Mouse (Mus musculus) spleen, adult 12 weeks (tissue): Measurements from ENCODE around the gene Hist3h2a.
"Not testable (repeated sequence)": the region's sequence is repeated elsewhere in the genome, so short reads cannot be mapped to it uniquely, and the experiment has no call there.

Experiments
- DNase-seq: peaks from one replicate; pipeline ENCODE4 v3.0.0; 2022; ENCODE audit warnings: low spot score

Gene Hist3h2a

GRCm38 (mm10) chr11:58947798-58948528 is 6.5 kb upstream of the Hist3h2a start:
- no peak for DNase-seq

DNA sequence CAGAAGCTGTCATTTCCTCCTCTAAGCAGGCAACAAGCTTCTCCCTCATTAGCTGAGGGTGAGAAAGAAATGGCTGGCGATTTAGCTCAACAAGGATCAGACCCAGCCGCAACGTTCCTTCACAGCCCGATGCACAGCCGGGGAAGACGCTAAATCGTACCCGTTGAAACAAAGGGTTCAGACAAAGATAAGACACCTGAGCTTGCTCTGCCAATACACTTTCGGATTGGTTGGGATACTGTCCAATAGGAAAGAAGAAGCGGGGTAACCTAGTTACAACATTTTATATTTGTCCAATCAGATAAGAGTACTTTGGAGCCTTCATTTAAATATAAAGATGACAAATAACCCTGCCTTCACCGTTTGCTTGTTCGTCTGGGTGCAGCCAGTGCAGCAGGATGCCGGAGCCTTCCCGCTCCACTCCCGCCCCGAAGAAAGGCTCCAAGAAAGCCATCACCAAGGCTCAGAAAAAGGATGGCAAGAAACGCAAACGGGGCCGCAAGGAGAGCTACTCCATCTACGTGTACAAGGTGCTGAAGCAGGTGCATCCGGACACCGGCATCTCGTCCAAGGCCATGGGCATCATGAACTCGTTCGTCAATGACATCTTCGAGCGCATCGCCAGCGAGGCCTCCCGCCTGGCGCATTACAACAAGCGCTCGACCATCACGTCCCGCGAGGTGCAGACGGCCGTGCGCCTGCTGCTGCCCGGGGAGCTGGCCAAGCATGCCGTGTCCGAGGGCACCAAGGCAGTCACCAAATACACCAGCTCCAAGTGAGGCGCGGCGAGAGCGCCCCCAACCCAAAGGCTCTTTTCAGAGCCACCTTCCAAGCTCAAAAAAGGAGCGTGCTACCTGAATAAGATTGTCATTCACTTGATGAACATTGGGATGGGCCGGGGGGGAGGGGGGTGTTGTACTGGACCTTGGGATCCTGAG is 5.7 kb upstream of the Hist3h2a start, which contains the start of gene Hist3h2ba:
Gene Hist3h2ba (plus strand): TSS at position 379 of the 938 bp plus-strand sequence.
- DNase-seq, result peak; percentile 70

- DNase-seq, result no peak
Measured at GRCm38 (mm10) chr11:58949480-58950431, 4.7 kb upstream of the Hist3h2a start.

GRCm38 (mm10) chr11:58951210-58951609 is 3.3 kb upstream of the Hist3h2a start:
- no peak for DNase-seq

- DNase-seq, result no peak
Measured at GRCm38 (mm10) chr11:58953351-58954169, 925 bp upstream of the Hist3h2a start.

DNA sequence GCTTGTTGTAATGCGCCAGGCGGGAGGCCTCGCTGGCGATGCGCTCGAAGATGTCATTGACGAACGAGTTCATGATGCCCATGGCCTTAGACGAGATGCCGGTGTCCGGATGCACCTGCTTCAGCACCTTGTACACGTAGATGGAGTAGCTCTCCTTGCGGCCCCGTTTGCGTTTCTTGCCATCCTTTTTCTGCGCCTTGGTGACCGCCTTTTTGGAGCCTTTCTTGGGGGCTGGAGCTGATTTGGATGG is 390 bp upstream of the Hist3h2a start:
- not testable (repeated sequence) for DNase-seq

DNA sequence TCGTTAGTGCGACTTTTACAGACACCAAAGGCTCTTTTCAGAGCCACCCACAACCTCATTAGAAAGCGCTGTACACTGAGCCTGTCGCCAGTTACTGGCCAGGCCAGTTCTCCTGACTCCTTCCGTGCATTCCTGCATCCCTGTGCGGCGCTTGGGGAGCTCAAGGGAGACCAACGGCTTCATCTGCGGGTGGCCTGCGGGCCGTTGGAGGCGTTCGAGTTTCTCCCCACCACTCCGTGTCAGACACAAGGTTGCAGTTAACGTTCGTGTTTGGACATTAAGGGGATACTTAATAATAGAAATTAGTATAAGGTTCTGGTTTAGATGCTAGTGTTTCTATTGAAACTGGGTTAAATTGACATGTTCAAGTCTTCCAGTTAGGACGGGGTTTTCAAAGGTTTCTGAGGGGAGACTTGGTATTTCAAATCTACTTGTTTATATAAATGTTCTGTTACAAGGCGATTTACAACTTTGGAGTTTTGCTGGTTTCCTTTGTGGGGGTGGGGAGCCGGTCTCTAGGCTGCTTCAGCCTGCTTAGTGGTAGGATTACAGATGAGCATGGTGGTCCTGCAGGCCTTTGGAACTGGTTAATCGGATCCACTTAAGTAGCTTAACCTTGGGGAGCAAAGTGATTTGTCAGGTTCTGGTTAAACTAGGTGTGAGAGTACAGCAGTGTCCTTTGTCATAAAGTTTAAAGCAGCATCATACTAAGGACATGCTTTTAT is 820 bp downstream of the Hist3h2a start:
- no peak for DNase-seq

DNA sequence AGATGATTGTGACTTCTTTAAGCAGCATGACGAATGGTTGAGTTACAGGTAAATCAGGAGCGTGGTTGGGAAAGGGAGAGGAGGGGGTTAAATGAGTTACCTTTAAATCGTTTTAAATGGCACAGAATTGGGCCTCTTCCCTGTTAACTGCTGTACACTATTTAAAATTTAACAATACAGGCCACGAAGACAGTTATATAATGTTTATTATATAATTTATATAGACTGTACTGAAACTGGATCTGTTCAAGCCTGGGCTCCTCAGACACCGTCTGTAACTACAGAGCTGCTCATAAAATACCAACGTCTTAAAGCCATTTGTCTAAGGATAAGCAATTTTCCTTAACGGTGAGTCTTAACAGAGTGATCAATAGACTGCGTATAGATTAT is 1.4 kb downstream of the Hist3h2a start:
- no peak for DNase-seq

GRCm38 (mm10) chr11:58957226-58957914 is 2.9 kb downstream of the Hist3h2a start:
- DNase-seq, result no peak

- no peak for DNase-seq
Measured at GRCm38 (mm10) chr11:58958536-58958935, 4.1 kb downstream of the Hist3h2a start.

DNA sequence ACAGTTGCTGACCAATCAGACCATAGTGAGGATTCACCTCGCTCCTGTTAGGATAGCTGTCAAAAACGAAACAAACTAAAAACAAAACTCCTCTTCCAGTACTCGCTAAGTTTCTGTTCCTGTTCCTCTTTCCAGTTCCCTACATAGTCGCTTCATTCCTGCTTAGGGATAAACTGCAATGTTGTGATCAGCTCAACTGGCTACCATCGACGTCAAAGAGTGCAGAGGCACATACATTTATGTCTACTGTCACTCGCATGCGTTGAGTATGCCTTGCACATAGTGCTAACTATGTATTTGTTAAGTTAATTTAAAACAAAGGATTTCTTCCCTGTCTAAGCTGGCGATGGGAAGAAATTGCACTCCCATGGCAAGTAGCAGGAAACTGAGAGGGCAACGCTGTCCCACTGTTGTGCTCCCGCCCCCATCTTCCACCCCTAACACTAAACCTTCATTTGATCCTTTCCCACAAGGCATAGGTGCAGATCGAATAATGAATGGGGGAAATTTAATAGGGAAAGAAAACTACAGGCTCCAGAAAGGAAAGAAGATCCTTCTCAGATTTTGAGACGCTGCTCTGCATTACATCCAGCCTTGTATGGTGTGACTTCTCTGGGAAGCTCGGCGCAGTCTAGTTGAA is 4.8 kb downstream of the Hist3h2a start:
- no peak for DNase-seq

DNA sequence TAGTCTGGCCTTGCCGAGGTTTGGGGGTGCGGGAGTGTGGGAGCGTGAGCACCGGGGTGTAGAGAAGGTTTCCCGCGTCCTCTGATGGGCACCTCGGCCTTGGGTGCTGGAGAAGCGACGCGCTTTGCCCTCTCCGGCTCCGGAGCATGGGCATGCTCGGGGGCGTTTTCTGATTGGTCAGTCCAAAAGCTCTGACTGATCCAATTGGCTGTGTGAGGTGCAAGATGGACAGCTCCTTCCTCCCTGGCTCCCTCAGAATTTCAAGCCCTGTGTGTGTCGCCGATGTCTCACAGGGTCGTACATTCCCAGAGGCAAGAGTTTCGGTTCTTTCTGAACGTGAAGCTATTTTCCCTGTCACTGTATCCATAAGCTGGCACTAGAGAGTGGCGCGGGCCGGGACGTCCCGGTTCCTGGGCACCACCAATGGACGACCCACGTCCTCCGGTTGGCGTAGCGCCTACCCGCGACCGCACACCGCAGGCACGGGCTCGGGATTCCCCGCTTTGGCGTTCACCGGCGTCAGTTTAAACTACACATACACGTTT is 5.5 kb downstream of the Hist3h2a start:
- DNase-seq, result peak; percentile 82

GRCm38 (mm10) chr11:58961364-58962177 is 7.1 kb downstream of the Hist3h2a start:
- DNase-seq, result no peak

- no peak for DNase-seq
Measured at GRCm38 (mm10) chr11:58963543-58963942, 9.1 kb downstream of the Hist3h2a start.

DNA sequence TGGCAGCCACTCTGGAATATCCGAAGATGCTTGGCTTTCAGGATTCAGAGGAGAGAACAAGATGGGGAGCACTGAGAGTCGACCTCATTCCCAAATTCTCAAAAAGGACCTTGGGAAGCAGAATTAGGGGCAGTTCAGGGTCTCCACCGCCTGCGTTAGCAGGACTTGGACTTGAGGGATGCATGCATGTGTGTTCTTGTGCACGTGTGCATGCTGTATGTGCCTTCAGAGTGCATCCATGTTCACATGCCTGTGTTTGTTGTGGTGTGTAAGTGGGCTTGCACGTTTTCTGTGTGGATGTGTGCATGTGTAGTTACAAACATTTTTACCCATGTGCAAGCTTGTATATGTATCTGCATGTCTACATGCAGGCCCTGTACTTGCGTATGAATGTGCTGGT is 9.7 kb downstream of the Hist3h2a start:
- DNase-seq, result no peak

DNA sequence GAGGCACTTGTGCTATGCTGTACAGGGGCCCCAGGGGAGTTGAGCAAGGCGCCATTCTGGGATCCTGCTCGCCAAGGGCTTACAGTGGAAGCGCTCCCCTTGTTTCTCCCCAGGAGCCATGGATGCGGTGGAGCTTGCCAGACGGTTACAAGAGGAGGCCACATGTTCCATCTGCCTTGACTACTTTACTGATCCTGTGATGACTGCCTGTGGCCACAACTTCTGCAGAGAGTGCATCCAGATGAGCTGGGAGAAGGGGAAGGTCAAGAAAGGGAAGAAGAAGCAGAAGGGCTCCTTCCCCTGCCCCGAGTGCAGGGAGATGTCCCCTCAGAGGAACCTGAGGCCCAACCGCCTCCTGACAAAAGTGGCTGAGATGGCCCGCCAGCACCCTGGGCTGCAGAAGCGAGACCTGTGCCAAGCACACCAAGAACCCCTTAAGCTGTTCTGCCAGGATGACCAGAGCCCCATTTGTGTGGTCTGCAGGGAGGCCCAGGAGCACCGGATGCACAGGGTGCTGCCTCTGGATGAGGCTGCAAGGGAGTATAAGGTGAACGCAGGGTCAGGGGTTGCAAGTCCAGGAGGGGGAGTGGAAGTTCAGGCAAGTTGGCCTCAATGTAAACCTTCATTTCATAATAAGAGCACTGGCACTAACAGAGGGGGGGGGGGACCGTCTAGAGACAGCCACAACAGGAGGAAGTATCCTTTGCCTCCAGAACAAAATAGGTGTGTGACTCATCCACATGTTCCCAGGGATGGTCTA is 10.7 kb downstream of the Hist3h2a start:
- DNase-seq, result no peak

DNA sequence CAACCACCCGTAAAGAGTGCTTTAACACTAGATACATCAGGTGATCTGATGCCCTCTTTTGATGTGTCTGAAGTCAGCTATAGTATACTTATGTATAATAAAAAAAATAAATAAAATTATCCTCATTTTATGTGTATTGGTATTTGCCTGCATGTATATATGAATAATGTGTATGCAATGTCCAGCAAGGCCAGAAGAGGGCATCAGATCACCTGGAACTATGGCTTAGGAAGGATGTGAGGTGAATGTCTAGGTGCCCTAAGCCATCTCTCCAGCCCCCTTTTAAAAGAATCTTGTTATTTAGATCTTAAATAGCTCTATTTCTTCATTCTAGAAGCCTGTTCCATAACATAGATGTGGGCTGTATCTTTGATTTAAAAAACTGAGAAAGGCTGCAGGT is 12.9 kb downstream of the Hist3h2a start:
- no peak for DNase-seq

DNA sequence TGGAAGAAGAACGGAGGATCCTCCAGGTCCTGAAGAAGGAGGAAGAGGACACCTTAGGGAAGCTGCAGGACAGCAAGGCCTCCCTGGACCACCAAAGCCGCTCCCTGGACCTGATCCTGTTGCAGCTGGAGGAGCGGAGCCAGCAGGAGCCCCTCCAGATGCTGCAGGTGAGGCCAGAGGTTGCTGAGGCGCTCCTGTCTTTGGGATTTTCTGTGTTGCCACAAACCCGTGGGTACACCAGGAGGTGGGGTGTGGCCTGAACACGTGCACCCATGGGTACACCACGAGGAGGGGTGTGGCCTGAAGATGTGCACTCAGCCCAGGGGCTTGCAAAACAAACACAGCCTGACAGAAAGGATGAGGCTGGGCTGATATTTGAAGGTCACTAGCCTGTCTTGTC is 14.1 kb downstream of the Hist3h2a start:
- no peak for DNase-seq
